Mouse (Mus musculus): Measurements from ENCODE around the gene B3gat1.

Gene B3gat1

DNA sequence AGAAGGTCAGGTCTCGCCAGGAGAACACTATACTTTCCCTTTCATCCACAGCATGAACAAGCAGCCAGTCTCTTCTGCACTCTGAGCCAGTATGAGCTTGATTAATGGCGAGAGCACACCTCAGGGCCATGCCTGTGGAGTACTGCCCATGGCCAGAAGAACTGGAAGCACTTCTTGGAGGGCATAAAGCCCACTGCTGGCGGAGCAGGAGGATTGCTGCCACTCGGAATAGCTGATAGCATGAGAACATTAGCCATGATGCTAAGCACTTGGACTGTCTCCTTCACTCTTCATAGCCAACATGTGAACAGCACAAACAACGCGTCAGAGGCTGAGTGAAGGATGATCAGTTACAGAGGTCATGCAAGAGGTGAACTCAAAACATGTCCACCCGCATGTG lies 44.9 kb downstream of the B3gat1 start:
- no peak for DNase-seq

DNA sequence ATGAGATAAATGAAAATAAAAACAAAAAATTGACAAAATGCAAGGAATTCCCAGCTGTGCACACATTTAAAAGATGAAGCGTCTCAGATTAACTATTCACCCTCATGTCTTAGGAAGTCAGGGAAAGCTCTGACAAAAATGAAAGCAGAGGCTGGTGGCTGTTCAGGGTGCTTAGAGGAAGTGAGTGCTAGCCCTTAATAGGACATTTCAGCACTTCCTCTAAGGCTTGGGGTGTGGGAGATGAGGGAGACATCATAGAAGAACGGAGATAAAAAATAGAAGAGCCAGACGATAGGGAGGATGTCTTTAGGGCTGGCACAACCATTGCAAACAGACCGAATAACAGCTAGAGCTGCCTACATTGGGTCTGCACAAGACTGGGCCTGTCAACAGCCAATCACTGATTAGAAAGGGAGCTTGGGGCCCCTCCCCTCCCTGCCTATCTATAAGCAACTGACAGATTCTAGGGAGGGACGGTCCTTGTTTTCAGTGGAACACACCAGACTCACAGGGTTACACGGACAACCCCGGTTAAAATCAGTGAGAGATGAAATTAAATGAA lies 50.0 kb downstream of the B3gat1 start:
- no peak for DNase-seq

DNA sequence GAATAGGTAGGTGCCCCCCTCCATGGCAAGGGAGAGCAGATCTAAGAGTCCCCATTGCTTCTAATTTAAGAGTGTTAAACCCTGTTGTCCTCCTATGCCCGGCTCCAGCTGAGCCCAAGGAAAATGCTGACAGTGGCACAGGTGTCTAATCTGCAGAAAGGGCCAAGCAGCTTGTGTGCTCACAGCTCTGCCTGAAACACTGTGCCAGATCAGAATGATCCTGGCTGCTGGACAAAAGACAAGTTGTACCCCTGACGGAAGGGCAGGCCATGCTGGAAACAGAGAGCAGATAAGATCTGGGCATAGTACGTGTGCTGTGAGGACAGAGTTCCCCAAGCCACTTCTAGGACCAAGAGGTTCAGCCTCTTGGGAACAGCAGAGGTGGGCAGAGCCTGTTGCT lies 59.3 kb downstream of the B3gat1 start:
- no peak for DNase-seq

DNA sequence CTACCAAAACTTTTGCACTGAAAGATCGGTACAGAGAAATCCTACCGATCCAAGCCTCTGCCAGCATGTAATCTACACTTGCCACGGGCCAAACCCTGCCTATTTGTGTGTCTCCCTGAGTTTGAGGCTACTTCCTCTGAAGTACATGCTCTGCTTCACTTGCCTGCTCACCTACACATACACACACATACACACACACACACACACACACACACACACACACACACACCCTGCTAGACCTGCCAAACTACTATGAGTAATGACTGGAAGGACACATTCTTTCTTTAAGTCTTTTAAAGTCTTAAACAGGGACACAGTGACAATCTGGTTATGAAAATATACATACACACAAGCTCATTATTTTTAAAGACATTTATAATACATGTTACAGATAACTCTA lies 64.7 kb downstream of the B3gat1 start:
- DNase-seq: no peak

DNA sequence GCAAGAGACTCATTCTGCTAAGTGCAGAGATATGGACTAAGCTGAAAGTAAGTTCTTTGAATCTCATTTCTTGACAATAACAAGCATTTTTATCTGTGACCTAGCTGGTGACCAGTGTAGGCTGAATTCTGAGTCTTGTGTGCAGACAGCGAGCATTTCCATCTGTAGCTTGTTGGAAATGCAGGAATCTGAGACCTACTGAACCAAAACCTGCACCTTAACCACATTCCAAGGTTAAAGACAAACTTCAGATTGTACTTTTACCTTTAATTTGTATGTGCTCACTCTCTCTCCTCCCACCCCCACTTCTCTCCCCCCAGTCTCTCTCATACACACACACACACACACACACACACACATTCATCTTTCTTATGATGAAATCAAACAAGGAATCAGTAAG lies 65.2 kb downstream of the B3gat1 start:
- DNase-seq: no peak

DNA sequence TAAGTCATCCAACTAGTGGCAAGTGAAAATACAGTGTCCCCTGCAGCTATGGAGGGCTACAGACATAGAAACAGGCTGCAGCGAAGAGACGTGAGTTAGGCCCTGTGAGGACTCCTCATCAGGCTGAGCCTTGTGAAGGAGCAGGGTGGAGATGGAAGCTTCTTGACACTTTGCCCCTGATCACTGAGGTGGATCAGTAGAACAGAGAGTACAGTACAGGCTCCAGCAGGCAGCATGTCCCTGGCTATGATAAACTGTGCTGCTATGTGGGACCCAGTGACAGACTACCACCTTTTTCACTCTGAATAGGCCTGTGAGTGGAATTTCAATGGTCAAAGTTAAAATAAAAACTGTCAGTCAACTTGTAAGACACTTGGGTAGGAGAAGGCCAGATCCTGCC lies 66.8 kb downstream of the B3gat1 start:
- no peak for DNase-seq

DNA sequence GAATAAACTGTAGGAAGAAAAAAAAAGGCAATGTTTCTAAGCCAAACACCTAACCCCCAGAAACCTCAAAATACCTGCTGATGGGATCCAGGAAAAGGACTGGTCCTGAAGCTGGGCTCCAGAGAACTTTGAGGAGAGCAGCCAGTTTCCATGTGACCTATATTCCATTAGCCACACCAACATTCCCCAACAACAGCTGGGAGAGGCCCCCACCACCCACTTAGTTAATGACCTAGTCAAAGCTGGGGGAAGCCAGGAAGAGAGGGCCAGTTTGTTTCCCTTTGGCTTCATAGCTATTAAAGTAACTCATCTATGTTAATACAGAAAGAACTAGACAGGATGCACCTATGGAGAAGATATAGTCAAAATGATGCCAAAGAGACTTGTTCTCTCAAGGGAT lies 70.8 kb downstream of the B3gat1 start:
- DNase-seq: no peak

DNA sequence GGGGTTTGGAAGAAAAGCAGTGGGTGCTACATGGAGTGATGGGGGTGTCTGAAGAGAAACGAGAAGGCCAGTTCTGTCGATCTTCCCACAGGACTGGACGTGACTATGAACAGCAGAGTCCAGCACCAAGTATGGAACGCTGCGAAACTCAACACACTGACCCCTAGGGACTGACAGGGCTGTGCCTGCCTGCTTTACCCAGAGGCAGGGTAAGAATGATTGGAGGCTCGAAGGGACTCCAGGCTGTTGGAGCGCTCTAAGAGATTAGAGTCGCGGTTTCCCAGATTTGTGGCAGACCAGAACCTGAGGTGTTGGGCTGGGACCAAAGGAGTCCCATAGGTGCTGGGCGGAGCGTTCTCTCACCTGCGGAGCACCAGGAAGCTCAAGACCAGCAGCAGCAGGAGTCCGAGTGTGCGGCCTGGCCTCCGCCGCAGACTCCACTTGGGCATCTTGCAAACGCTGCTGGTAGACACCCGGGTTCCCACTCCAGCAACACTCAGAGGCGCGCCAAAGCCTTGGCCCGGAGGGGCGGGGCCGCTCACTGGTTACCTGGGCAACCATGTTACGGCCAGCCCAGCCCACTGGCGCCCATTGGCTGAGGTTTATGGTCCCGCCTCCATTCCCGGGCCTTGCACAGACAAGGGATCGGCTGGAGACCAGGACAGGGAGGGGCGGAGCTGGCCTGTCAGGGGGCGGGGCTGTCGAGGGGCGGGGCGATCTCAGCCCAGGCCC lies 72.6 kb downstream of the B3gat1 start, which contains the start of gene Glb1l2:
Gene Glb1l2 (minus strand): TSS at position 534 of the 732 bp plus-strand sequence.
- DNase-seq: peak; percentile 53

DNA sequence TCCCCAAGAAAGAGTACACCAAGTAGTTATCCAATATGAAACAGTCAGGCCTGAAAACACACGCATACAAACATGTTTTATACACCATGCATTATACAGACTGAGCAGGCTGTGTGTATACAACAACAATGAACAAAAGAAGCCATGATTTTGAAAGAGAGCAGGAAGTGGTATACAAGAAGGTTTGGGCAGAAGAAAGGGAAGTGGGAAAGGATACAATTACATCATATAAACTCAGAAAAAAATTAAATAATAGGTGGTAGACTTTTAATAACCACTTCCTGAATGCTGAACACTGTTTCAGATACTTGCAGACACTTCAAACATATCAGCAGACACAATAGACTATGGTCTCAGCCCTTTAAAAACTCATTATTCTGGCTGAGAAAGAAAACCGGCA lies 75.2 kb downstream of the B3gat1 start:
- DNase-seq: no peak
